Mouse (Mus musculus): ENCODE data around the gene Aco1.
"Not testable (repeated sequence)": the region's sequence is repeated elsewhere in the genome, so short reads cannot be mapped to it uniquely, and the experiment has no call there.

The Aco1 gene

DNA sequence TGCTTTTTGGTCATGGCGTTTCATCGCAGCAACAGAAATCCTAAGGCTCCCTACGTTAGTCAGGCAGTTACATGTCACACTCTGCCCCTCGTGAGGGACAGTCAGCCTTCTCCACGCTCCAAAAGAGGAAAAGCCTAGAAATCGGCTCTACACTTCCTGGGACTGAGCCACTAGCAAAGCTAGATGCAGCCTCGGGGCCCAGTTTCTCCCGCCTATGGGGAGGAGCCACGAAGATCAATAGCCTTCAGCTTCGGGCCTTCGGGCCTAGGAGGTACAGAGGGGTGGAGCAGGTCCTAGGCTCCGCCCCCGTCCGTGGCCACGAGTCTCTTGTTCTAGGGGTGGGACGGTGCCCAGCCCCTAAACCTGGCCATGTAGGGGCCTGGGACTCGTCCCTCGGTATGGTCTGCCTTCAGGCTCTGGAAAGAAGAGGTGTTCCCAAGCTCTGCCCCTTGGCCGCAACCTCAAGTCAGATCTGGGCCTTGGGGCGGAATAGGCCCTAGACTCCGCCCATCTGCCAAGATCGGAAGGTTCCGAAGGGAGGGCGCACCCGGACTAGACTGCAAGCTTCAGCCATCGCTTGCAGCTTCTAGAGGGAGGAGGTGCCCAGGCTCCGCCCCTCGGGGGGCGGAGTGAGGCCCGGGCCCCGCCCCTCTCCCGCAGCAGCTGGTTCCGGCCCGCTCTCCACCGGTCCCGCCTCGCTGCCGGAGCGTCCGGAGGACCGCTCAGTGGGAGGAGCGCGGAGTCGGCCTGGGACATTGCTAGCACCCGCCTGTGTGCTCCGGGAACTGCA lies at the start of gene Aco1:
TSS of gene Aco1 (plus strand) at position 339 of the 790 bp plus-strand sequence.
- peak; percentile 93 for DNase-seq

DNA sequence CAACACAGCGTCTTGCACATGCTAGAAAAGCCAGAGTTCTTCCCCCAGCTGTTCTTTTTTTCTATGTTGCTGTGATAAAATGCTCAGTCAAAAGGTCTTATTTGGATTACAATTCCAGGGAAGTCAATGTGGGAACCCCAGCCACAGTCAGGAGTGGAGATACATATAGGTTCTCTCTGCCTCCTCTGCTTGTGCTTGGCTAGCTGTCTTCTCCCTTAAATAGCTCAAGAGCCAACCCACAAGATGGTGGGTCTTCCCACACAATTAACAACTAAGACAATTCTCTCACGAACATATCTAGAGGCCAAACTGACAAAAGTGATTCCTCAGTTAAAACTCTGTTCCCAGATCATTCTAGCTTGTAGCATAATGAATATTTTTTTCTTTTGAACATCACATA lies 47.9 kb upstream of the Aco1 start:
- no peak for DNase-seq

DNA sequence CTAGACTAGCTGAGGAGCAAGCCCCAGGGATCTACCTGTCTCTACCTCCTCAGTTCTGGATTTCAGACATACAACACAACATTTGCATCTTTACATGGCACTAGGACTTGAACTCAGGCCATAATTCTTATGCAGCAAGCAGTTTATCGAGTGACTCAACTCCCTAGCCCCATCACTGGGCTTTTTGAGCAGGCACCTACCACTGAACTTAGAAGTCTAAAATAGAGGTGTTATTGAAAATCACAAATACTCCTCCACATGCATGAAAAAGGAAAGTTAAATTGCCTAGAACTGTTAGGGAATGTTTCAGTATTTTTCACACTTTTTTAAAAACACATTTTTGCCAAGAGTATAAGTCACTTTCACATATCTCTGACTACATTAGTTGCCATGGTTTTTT lies 39.9 kb upstream of the Aco1 start:
- DNase-seq = no peak

DNA sequence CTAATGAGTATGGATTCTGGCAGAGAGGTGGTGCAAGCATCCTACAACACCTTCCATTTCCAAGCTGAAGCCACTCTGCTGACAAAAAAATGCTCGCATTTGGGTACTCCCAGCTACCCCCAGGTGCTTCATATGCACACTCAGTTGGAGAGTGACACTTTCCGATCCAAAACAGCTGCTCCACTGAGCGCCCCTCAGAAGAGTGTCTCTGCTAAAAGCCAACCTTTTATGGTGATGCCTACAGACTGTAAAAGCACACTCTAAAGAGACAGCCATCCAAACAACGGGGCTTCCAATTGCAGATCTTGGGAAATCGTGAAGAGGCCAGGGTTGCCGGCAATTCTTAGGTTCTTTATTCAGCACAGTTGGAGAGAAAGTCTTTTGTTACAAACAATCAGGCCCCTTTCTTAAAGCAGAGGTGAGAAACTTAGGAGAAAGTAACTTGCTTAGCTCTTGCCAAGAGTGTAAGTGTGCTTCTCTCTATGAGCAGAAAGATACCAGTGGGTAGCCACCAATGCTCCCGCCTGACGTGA lies 36.8 kb upstream of the Aco1 start:
- no peak for DNase-seq

DNA sequence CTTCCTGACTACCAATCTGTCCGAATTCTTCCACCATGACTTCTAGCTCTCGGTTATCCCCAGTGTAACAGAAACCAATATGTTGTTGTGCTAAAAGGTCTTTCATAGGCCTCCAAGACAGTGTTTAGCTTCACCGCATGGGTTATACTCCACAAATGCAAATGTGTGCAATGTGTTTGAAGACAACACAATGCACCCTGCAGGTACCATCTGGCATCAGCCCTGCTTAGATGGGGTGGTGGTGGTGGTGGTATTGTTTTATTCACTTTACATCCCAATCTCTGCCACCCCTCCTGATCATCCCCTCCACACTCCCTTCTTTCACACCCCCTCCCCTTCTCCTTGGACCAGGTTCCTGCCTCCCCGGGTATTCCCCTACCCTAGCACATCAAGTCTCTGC lies 34.9 kb upstream of the Aco1 start:
- no peak for DNase-seq

DNA sequence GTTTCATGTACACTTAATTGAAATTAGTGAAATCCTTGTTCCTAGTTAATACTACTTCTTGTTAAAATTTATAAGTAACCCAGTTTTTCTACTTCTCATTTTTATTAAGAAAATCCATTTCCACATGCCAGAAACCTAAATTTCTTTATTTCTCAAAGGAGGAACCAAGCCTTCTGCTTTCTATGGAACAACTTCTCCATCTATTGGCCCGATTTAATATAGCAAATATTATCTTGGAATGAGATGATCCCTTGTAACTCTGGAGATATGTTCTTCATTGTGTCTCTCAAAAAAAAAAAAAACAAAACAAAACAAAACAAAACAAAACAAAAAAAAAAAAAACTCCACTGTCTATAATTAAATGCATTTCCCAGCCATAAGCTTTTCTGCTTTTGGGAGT lies 29.7 kb upstream of the Aco1 start:
- DNase-seq = no peak

DNA sequence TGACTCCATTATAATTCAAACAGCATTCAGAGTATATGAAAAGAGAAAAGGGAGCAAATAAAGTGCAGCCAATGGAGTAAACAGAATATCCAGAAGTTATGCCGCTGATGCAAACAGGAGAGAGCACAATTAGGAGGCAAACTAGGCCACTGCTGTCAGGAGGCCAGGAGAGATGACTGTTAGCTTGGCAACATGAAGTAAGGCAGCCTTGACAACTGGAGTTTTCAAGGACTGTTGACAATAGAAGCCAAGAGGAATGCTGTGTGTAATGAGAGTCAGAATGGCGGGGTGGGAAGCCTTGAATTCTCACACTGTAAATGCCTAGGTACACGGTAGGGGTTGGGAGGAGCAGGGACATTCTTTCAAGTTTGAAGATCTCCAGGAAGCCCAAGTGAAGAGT lies 21.7 kb upstream of the Aco1 start:
- no peak for DNase-seq

DNA sequence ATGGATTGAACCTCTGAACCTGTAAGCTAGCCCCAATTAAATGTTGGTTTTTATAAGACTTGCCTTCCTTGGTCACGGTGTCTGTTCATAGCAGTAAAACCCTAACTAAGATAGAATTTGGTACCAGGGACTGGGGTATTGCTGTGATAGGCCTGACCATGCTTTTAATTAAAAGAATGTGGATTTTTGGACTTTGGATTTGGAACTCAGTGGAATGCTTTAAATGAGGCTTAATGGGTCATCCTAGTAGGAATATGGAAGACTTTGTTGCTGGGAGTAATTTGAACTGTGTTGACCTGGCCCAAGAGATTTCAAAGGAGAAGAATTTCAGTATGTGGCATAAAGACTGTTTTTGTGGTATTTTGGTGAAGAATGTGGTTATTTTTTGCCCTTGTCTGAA lies 20.6 kb upstream of the Aco1 start:
- not testable (repeated sequence) for DNase-seq

DNA sequence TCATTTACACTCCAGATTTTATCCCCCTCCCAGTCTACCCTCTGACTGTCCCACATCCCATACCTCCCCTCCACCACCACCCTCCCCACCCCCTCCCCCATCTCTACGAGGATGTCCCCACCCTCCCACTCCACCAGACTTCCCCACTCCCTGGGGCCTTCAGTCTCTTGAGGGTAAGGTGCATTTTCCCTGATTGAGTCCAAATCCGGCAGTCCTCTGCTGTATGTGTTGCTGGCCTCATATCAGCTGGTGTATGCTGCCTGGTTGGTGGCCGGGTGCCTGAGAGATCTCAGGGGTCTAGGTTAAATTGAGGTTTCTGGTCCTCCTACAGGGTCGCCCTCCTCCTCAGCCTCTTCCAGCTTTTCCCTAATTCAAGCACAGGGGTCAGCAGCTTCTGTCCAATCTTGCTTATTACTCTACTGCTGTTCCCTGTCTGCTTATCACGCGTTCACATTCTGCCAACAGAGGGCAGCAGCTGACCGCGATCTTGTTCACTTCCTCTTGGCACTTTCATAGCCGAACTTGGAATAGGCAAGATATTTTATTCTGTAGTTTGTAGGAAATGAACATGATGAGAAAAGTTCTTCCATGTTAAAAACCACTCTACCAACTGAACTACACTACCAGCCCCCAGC lies 8.3 kb upstream of the Aco1 start:
- DNase-seq = peak; percentile 74

DNA sequence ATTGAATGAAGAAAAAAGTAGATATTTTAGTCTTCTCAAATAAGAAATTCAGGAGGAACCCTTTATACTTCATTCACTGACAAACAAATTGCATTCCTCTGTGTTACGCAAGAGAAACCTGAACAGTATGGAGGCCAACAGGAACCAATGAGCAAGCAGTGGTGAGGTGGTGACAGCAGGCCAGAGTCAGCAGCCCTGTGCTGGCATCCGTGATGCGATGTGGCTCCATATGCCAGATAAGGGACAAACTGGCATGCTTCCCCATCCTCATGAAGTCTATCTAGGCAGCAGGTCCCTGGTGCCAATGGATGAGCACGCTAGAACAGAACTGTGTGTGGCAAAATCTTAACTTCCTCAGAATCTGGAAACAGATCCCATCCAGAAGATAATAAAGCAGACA lies 6.4 kb upstream of the Aco1 start:
- DNase-seq = no peak

DNA sequence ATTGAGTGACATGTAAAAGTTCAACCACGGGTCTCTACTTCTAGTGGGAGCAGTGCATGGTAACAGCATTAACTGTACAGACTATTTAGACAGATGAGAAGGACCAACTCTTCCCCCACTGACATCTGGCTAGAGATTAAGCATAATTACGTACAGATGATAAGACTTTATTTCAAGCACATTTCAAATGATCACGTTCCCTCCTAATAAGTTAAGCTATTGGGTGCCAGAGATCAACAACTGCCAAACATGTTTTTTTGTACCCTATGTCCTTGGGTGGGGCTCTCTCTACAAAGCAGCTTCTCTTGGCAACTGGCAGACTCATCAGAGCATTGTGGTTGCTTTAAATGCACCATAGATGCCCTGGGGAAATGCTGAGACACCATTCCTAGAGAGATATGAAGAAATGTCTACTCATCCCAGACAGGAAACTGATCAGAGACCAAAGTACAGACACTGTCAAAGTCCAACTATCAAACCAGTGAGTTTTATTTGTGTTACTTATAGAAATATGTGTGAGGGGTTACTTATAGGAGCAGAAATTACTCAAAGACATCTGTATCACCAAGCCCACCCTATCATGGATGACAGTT lies 3.1 kb upstream of the Aco1 start:
- no peak for DNase-seq

DNA sequence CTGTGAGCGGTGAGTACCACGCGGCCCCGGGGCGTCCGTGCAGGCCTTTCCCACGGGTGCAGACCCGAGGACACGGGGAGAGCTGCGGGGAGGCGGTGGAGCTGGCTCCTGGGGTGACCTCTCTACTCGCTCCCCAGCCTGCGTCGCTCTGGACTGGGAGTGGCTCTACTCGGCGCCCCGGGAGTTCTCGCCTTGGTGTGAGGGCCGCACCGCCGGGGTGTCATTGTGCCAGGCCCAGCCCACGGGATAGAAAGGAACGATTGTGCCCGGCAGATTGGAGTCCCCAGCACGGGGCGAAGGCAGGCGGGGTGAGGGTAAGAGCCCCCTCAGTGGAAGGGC lies 621 bp downstream of the Aco1 start:
- DNase-seq = no peak

DNA sequence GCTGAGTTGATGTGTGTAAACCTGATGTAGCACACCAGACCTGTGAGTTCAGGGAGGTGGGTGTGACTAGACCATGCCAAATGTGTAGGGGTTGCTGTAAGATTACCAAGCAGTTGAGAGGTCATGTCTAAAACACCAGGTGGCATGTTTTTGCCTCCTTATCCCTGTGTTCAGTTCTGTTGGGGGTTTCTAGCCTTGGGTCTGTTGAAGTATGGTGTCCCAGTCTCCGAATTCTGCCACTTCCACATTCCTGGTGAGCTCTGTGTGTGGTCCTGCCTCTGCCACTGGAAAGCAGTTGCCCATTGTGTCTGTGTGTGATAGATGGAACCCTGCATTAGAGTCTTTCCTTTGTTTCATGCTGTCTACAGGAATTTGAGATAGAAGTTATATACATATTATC lies 1.7 kb downstream of the Aco1 start:
- no peak for DNase-seq

DNA sequence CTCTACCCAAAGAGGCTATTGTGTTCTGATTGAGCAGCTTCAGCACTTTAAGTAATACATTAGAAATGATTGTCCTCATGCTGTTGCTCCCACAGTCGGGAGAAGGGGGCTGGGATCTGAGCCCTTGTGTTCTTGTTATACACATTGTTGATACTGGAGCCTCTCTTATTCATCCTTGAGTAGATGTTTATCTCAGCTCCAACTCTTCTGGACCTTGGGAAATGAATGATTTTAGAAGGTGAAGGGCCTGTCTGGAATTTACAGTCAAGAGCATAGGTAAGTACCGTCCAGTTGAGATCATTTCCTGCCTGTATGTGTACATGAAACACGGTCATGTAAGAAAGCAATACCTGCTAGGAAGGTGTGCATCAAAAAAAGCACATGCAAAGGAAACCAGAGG lies 2.1 kb downstream of the Aco1 start:
- no peak for DNase-seq

DNA sequence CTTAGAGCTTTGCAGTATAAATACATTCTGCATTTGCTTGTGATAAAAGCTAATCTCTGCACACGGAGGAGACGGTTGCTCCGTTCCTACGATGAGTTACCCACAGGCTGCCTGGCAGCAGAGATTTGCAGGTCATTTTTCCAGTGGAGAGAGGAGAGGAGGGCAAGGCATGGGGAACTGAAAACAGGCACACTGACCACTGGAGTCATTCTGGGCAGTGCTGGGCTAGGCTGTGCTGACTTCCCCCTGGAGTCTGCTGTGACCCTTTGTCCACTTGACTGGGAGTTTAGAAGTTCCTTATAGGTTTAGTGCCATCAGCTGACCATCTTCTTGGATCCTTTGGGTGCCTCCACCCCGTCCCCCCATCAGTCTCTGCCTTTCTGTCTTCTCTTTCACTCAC lies 5.4 kb downstream of the Aco1 start:
- DNase-seq = no peak

DNA sequence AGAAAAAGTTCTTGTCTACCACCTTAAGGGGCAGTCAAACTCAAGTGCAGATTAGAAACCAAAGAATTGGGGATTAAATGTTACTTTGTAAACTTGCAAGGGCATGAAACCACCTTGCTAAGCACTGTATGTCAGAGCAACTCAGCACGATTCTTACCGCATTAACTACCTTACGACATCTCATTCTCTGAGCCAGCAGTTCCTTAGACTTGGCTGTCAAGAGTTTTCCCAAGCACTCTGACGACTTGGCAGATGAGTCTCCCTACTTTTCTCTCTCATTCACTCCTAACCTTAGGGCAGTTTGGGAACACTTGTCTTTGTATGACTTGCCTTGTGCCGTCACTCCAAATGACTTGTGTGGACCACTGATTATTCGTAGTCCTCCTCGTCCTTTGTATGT lies 7.2 kb downstream of the Aco1 start:
- no peak for DNase-seq

DNA sequence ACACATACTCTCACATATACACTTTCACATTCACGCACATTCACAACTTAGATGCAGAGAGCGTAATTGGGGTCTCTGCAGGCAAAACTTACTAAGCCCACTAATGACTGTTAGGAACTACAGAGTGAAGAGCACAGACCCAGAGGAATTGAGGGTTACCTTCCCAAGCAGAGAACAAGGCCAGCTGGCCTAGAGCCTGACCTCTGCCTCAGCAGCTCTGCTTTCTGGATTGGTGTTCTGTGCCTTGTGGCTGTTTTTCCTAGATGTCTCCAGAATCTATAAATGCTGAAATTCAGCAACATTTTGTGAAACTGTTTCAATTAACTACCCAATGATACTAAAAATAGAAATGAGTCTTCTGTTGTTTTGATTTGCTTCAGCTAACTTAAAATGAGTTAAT lies 9.9 kb downstream of the Aco1 start:
- no peak for DNase-seq

DNA sequence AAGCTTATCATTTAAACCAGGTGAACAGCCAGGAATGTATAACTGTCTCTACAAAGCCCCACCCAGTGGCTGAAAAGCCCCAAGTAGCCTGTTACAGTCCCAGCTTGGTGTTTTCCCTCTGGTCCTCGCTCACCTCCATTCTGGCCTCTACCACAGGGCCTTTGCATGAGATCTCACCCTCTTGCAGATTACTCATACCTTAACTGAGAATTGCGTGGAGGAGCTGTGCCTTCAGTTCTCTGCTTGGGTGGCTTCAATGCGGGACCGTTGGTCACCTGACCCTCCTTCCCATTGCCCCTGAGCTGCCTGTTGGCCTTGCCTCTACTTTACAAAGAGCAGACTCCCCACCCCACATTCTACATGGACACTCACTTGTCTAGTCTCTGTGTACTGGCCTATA lies 10.6 kb downstream of the Aco1 start:
- no peak for DNase-seq

DNA sequence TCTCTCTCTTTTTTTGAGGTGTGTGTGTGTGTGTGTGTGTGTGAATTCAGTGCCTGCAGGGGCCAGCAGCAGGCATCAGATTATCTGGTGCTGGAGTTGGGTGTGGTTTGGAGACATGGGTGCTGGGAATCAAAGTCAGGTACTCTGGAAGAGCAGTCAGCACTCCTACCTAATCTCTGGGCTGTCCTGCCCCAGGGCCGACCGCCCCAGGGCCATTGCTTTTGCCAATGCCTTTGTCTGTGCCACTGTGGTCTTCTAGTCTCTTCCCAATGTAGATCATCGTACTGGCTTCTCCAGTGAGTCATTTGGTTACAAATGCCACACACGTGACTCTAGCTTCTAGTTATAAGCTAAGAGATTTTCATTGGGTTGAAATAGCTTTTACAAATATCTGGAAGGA lies 11.9 kb downstream of the Aco1 start:
- DNase-seq = no peak

DNA sequence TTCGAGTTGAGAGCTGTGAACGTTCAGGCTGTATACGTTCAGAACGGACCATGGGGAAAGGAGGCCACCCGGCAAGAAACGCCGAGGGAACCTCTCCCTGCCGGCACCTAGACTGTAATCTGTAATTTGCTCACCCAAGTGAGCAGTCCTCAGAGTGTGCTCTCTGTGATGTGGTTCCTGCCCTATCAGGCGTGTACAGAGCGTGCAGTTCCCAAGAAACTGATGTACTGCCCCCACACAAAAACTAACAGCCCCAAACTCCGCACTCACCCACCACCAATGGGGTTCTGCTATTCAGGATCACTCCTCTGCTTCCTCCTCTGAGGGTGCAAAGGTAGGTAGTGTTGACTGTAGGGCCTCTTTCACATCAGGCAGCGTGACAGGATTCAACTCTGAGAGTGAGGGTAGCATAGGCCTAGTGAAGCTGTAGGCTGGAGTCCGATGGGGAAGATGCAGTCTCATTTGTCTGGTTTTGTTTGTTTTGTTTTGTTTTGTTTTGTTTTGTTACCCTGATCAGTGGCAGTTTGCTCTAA lies 12.7 kb downstream of the Aco1 start:
- no peak for DNase-seq

DNA sequence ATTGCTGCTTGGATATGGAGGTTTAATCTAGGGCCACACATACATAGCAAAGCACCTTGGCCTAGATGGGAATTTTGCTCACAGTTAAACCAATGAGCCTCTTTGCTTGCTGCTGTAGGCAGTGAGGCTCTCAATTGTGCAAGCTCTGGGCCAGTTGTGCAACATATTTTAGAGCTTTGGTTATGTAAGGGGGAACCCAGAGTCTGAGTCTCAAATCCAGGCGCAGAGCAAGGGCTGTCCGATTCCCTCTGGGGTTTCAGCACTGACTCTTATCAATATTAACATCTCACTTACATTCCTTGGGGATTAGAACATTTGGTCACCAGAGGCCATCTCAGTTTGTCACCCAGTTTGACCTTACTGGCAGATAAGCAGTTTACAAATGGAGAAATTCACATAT lies 13.3 kb downstream of the Aco1 start:
- peak; percentile 30 for DNase-seq

DNA sequence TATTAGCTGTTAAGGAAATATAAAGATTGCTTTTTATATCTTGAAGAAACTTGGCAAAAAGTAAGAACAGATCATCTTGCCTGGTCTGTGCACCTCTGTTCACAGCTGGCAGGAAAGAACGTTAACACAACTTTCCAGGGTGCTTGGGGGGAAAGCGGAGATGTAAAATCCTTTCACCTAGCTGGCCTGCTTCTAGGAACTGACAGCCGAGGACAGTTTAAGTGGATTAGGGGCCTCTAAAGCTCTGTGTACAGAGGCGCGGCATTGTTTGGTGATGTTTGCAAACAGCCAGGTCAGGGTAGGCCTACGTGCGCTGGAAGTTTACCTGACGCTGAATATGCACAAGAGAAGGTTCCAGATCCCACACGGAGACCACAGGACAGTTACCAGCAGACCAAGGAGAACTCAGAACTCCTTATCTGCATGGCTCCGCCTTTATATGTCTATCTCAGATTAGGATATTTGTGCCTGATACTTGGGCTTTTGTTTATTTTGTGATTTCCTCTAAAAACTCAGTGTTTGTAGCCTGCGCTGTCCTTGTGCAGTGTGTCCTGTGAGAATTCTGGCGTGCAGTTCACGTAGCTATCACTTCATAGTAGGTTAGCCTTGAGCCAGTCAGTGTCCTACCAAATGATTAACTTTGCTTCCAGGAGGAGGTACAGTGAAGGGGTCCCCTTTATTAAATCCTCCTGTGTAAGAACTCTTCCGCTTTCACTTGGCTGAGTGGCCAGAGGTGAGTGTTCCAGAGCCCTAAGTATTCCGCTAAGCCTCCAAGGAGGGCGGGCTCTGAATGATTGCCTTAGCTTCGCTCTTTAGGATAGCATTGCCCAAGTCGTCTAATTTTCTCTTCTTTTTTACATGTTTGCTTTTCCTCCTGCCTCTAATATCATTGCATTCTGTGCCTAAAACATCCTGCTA lies 14.0 kb downstream of the Aco1 start:
- DNase-seq = no peak
